Mouse (Mus musculus) embryonic facial prominence, embryonic 12.5 days (tissue): ENCODE data around the gene Spata9. TPM values are rescaled to one million over a fixed set of nuclear protein-coding genes. Genes with fewer than 3 reads are reported as not detected.

Source experiments
- ATAC-seq: fragments of 200-750 bp; cut with Nextera tagmentation; 2 replicates; pipeline ENCODE4 v1.8.0; 2017; ENCODE audit not compliant: insufficient number of reproducible peaks, insufficient read depth, low FRiP score, low TSS enrichment
- H3K27ac ChIP-seq: fragments of 300-500 bp; sonication (generic); 2 replicates; pipeline ENCODE4 v1.5.1; 2016; ENCODE audit warnings: mild to moderate bottlenecking
- H3K27me3 ChIP-seq: fragments of 300-500 bp; sonication (generic); 2 replicates; pipeline ENCODE4 v1.6.1; 2016; ENCODE audit warnings: mild to moderate bottlenecking, moderate library complexity
- H3K36me3 ChIP-seq: fragments of 300-500 bp; sonication (generic); 2 replicates; pipeline ENCODE4 v1.6.1; 2016; ENCODE audit warnings: mild to moderate bottlenecking
- H3K4me1 ChIP-seq: fragments of 300-500 bp; sonication (generic); 2 replicates; pipeline ENCODE4 v1.6.1; 2016
- H3K4me2 ChIP-seq: fragments of 300-500 bp; sonication (generic); replicated peaks from 2 replicates; pipeline ENCODE4 v1.6.1; 2016; ENCODE audit warnings: mild to moderate bottlenecking, moderate library complexity
- H3K4me3 ChIP-seq: fragments of 300-500 bp; sonication (generic); 2 replicates; pipeline ENCODE4 v1.5.1; 2016; ENCODE audit warnings: mild to moderate bottlenecking
- H3K9ac ChIP-seq: fragments of 300-500 bp; sonication (generic); 2 replicates; pipeline ENCODE4 v1.6.1; 2016; ENCODE audit warnings: mild to moderate bottlenecking, moderate library complexity
- H3K9me3 ChIP-seq: fragments of 300-500 bp; sonication (generic); 2 replicates; pipeline ENCODE4 v1.6.1; 2016; ENCODE audit warnings: mild to moderate bottlenecking, moderate library complexity
- WGBS: fragments of 180-500 bp; shearing (Covaris S2); methylation state at CpG from one replicate; pipeline ENCODE4 v1.1.7; 2016; 5-methylcytosine and 5-hydroxymethylcytosine counted together
- polyA plus RNA-seq: library from polyadenylated mRNA; unstranded; fragments of >200 nt; fragmentation: Nextera tagmentation; extraction: Ambion mirVana; gene quantifications from 2 replicates; pipeline ENCODE4 v1.2.1, GENCODE M21; 2016

Gene Spata9
- polyA plus RNA-seq, 1 experiment from 2014 or later = 1.2 TPM

DNA sequence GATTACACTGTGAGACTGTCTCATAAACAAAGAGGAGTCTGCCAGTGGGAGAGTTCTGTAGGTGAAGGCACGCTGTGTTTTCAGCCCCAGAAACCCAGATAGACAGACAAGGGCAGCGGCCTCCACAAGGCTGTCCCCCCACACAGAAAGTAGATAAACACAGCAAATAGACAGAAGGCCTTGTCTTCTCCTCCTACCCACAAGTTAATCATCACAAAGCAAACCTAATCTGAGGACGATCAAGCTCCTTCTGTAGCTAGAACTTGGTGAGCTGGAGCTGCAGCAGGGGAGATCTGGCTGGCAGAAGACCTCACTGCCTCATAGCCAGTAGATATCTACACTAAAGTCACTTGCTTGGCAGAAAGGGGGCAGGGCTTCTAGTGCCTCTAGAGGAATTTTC lies 36.3 kb downstream of the Spata9 start:
- 90% methylated on average over 3 of the region's 3 CpGs for WGBS
- Histone ChIP-seq H3K9ac (no peak overlapping the region), H3K4me2 (no peak overlapping the region), H3K27me3 (no peaks in the 10 kb centered on the region), H3K36me3 (no peaks in the 10 kb centered on the region), H3K4me1 (no peaks in the 10 kb centered on the region), H3K9me3 (no peaks in the 10 kb centered on the region), H3K27ac (no peak overlapping the region), H3K4me3 (no peak overlapping the region)
- ATAC-seq = no peak

GRCm38 (mm10) chr13:76014511-76014910 lies 47.6 kb downstream of the Spata9 start:
- WGBS = 70% methylated on average over 2 of the region's 2 CpGs
- Histone ChIP-seq H3K27ac (no peak overlapping the region), H3K9me3 (no peaks in the 10 kb centered on the region), H3K36me3 (no peaks in the 10 kb centered on the region), H3K9ac (no peak overlapping the region), H3K4me2 (no peak overlapping the region), H3K4me3 (no peak overlapping the region), H3K27me3 (no peaks in the 10 kb centered on the region), H3K4me1 (peaks cover 7% of the 10 kb centered on the region; the same call in 1 of the 2 replicates)
- ATAC-seq = no peak

GRCm38 (mm10) chr13:76017465-76017864 lies 50.5 kb downstream of the Spata9 start:
- Histone ChIP-seq H3K4me3 (peak overlapping the region; percentile 70), H3K36me3 (no peaks in the 10 kb centered on the region), H3K9ac (peak overlapping the region; percentile 75), H3K4me1 (peaks cover 7% of the 10 kb centered on the region; the same call in 1 of the 2 replicates), H3K4me2 (peak overlapping the region; percentile 58), H3K27ac (no peak overlapping the region), H3K27me3 (no peaks in the 10 kb centered on the region), H3K9me3 (no peaks in the 10 kb centered on the region)
- 81% methylated on average over 4 of the region's 4 CpGs for WGBS
- ATAC-seq = no peak

DNA sequence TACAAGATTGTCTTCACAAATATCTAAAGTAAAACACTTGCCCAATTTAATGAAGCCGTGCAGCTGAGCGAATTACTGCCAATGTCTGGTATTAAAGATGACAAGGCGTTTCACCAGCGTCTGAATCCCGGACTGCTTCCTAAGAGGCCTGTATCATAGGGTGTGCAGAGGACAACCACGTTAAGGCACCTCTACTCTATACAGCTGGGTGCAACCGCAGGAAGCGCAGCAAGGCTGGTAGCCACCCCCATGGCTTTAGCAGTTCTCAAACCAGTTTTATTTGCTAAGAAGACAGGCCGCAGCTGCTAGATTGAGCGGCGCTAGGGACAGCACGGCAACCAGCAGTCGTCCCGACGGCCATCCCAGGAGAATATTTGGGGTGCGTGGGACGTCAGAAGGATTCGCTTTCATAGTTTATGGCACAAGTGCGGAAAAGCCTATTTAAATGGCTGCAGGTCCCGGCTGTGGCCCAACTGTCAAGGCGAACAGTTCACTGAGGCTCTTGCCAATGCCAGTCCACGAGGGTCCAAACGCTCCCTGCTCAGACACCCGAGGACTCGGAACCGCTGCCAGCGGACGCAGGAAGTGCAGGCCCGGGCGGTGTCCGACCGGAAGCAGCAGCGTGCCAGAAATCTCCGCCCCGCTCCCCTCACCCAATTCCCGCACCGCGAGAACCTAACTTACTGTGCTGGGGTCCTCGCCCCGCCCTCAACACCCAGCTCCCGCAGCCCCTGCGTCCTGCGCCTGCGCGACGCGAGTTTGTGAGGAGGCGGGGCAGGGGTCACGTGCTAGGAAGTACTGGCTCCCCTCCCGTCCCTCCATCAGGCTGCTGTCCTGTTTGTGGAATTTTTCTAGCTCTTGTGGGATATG lies 51.3 kb downstream of the Spata9 start, which contains the start of gene Rfesd:
TSS of gene Rfesd (minus strand) at position 746 of the 870 bp plus-strand sequence.
- peak; percentile 100 for ATAC-seq
- under 1% methylated on average over 50 of the region's 50 CpGs for WGBS
- Histone ChIP-seq H3K4me2 (peak within 1 kb of the TSS; percentile 58), H3K36me3 (no peaks in the 10 kb centered on the region), H3K4me1 (peaks cover 7% of the 10 kb centered on the region; the same call in 1 of the 2 replicates), H3K4me3 (peak within 1 kb of the TSS; percentile 70), H3K9me3 (no peaks in the 10 kb centered on the region), H3K9ac (peak within 1 kb of the TSS; percentile 75), H3K27ac (peak within 1 kb of the TSS; percentile 86), H3K27me3 (no peaks in the 10 kb centered on the region)

- Histone ChIP-seq H3K9ac (no peak overlapping the region), H3K27me3 (no peaks in the 10 kb centered on the region), H3K4me3 (peak overlapping the region; percentile 70), H3K36me3 (no peaks in the 10 kb centered on the region), H3K4me1 (peaks cover 7% of the 10 kb centered on the region; the same call in 1 of the 2 replicates), H3K9me3 (no peaks in the 10 kb centered on the region), H3K27ac (no peak overlapping the region), H3K4me2 (peak overlapping the region; percentile 58)
- peak; percentile 48 for ATAC-seq
- WGBS = 46% methylated on average over 5 of the region's 5 CpGs
Observed at GRCm38 (mm10) chr13:76018844-76019400, 52.0 kb downstream of the Spata9 start.

DNA sequence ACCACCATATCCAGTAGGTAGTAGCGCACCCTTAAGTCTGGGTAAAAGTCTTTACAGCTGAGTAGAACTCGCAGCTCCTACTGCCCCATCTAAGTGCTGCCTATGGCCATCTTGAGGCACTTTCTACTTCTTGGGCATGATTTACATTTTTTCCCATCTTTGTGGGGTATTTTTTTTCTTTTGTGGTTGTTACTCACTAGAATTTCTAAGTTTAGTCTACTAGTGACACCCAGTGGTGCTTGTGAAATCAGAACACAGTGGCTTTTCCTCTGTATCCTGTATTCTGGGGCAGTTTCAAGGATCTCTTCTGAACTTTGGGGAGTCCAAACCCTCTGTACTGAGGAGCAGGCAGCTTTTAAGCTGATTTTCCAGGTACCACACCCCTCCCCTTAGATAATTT lies 54.8 kb downstream of the Spata9 start:
- peaks cover 7% of the 10 kb centered on the region; the same call in 1 of the 2 replicates for H3K4me1 ChIP-seq
- no peak overlapping the region for H3K9ac ChIP-seq
- no peaks in the 10 kb centered on the region for H3K36me3 ChIP-seq
- no peaks in the 10 kb centered on the region for H3K9me3 ChIP-seq
- ATAC-seq = no peak
- 93% methylated on average over 2 of the region's 2 CpGs for WGBS
- no peak overlapping the region for H3K4me3 ChIP-seq
- no peak overlapping the region for H3K4me2 ChIP-seq
- H3K27me3 ChIP-seq = no peaks in the 10 kb centered on the region
- no peak overlapping the region for H3K27ac ChIP-seq

GRCm38 (mm10) chr13:76024588-76024987 lies 57.6 kb downstream of the Spata9 start:
- H3K36me3 ChIP-seq = no peaks in the 10 kb centered on the region
- H3K4me3 ChIP-seq = no peak overlapping the region
- H3K27ac ChIP-seq = no peak overlapping the region
- H3K27me3 ChIP-seq = no peaks in the 10 kb centered on the region
- H3K4me2 ChIP-seq = no peak overlapping the region
- no peak for ATAC-seq
- H3K9me3 ChIP-seq = no peaks in the 10 kb centered on the region
- no peaks in the 10 kb centered on the region for H3K4me1 ChIP-seq
- WGBS = 72% methylated on average over 3 of the region's 3 CpGs
- H3K9ac ChIP-seq = no peak overlapping the region

DNA sequence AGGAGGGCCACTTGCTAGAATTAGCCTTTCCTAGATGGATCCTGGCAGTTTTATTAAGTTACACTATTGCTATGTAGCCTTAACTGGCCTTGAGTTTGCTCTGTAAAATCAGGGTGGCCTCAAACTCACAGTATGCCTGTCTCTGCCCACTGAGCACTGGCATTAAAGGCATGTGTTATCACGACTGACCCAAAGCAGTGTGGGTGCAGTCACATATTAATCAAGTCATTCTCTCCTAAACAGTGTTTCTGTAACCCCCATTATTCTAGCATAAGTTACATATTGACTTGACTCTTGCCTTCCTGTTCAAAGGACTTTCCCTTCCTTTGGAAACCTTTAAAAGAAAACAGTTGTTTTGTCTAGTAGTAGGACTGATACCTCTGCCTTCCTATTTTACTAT lies 75.5 kb downstream of the Spata9 start:
- no peaks in the 10 kb centered on the region for H3K9me3 ChIP-seq
- H3K36me3 ChIP-seq = no peaks in the 10 kb centered on the region
- ATAC-seq = no peak
- H3K4me2 ChIP-seq = no peak overlapping the region
- H3K9ac ChIP-seq = no peak overlapping the region
- 60% methylated on average over 1 of the region's 1 CpGs for WGBS
- H3K4me1 ChIP-seq = no peaks in the 10 kb centered on the region
- H3K4me3 ChIP-seq = no peak overlapping the region
- no peaks in the 10 kb centered on the region for H3K27me3 ChIP-seq
- H3K27ac ChIP-seq = no peak overlapping the region

- no peaks in the 10 kb centered on the region for H3K36me3 ChIP-seq
- no peak overlapping the region for H3K4me3 ChIP-seq
- H3K4me1 ChIP-seq = no peaks in the 10 kb centered on the region
- H3K27ac ChIP-seq = no peak overlapping the region
- no peak for ATAC-seq
- H3K4me2 ChIP-seq = no peak overlapping the region
- no peaks in the 10 kb centered on the region for H3K9me3 ChIP-seq
- no peaks in the 10 kb centered on the region for H3K27me3 ChIP-seq
- no peak overlapping the region for H3K9ac ChIP-seq
Observed at GRCm38 (mm10) chr13:76044971-76045370, 78.0 kb downstream of the Spata9 start.

Other genes with a start within 250 kb of the Spata9 start
- 30.0 and 30.5 TPM in 2 replicates for gene Glrx, start 127.3 kb upstream of the Spata9 start, polyA plus RNA-seq
- gene Rhobtb3, start 23.2 kb upstream of the Spata9 start, polyA plus RNA-seq = 66.1 and 71.3 TPM in 2 replicates
- gene Rfesd, start 51.6 kb downstream of the Spata9 start, polyA plus RNA-seq = 20.5 and 21.3 TPM in 2 replicates
- gene Gpr150, start 89.8 kb downstream of the Spata9 start, polyA plus RNA-seq = 0.22 and 0.31 TPM in 2 replicates
- gene Arsk, start 131.5 kb downstream of the Spata9 start, polyA plus RNA-seq = 7.1 and 8.0 TPM in 2 replicates
- gene Ttc37, start 131.6 kb downstream of the Spata9 start, polyA plus RNA-seq = 20.1 and 20.5 TPM in 2 replicates